Mouse (Mus musculus) 3T3-L1 (cell line): ENCODE data around the gene Abcg4.

ENCODE experiments used
- DNase-seq: peaks from one replicate; pipeline ENCODE4 v3.0.0-alpha.2; 2015; ENCODE audit warnings: low read depth, low spot score

Abcg4 gene

DNA sequence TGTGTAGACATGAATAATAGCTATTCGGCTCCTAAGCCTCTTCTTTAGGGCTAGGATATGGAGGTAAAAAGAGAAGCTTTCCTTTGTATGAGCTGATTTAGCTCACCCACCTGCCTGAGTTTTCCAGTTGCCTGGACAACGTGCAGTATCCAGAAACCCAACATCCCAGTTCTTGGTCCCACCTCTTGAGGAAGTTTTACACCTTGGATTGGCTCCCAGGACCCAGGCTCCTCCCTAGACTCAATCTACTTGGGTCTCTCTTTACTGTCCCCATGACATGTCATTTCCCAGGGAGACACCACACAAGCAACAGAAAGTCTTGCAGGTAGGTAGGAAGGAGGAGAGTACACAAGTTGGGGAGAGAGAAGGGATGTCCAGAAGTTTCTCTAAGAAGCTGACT, 48.0 kb downstream of the Abcg4 start, which contains the start of gene Ccdc153:
TSS of gene Ccdc153 (plus strand) at position 278 of the 400 bp plus-strand sequence.
- no peak for DNase-seq

GRCm38 (mm10) chr9:44239447-44239846, 49.0 kb downstream of the Abcg4 start:
- peak; percentile 73 for DNase-seq

DNA sequence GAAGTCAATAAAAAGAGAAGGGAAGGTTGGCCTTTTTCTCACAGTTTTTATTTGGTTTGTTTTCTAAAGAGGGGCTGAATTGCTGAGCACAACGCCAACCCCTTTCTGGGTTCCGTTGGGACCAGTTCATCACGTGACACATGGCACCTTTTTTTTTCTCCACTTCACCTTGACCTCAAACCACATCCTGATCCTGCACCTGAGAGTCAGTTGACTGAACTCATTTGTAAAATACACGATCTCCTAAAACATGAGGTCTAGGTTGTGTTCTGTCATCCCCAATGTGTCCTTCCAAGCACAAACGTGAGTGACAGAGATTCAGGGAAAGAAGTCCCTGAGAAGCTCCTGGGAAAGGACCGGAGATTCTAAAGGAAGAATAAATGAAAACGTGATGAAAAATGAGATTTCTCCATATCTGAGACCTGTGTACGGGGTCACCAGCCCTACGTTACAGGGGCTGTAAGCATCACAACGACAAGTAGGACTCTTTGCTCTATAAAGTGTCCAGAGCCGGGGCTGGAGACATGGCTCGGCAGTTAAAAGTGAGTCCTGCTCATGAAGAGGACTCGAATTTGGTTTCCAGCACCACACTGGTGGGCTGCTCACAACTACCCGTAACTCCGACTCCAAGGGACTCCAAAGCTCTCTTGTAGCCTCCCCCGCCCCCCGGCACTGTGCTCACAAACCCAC, 49.8 kb downstream of the Abcg4 start:
- DNase-seq: no peak

DNA sequence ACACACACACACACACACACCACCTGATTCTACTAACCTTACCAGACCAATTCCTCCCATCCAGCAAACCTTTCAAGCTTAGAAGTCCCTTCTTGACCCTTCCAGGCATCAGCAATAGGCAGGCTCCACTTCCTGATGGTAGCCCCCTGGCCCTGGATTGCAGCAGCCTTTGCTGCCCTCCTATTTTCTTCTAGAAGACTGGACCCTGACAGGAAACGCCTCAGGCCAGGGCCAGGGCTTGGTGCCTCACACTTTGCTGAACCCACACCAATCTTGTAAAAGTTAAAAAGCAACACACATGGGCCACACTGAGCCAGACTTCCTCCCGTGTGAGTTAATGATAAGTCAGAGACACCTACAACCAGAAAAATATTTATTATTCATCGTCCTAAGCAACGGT, 51.3 kb downstream of the Abcg4 start:
- DNase-seq: no peak

DNA sequence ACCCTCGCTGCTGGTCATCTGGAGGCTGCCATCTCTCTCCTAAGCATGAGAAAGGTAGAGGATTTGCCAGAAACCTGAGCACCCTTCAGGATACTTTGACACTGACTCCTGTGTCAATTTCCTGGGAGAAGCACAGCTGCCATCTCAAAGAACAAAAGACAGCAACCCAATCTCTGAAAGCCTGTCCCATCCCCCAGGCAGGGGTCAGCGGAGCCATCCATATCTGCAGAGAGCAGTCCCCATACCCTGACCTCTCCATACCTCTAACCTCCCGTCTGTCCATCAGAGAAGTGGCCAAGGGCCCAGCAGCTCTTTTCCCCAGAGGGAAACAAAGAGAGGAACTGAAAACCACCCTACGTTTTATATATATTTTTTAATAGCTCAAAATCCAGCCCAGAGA, 51.8 kb downstream of the Abcg4 start:
- no peak for DNase-seq

- DNase-seq: peak; percentile 38
Measured at GRCm38 (mm10) chr9:44234479-44235427, 53.7 kb downstream of the Abcg4 start.

- peak; percentile 98 for DNase-seq
Measured at GRCm38 (mm10) chr9:44233802-44234478, 54.5 kb downstream of the Abcg4 start, which contains the start of gene Cbl. TSS of gene Cbl (minus strand) at chr9:44234049.

GRCm38 (mm10) chr9:44233021-44233801, 55.2 kb downstream of the Abcg4 start:
- peak; percentile 47 for DNase-seq

- no peak for DNase-seq
Measured at GRCm38 (mm10) chr9:44231609-44232008, 56.8 kb downstream of the Abcg4 start.

DNA sequence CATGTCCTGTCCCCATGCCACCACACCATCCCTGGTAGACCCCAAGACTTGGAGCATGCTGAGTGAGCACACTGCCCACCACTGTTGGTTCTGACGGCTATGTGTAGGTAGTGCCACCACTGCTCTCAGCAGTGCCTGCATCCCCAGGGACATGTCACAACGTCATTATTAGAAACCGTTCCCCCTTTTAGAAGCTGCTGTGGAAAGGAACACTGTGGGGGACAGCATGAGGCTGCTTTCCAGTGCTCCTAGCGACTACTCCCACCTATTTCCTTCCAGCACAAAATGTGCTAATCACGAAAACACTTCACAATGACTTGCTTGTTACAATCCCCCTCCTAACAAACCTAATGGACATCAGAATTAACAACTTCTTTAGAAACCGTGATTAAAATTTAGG, 62.4 kb downstream of the Abcg4 start:
- no peak for DNase-seq
